Mouse (Mus musculus): ENCODE data around the gene Tjp1.

DNA sequence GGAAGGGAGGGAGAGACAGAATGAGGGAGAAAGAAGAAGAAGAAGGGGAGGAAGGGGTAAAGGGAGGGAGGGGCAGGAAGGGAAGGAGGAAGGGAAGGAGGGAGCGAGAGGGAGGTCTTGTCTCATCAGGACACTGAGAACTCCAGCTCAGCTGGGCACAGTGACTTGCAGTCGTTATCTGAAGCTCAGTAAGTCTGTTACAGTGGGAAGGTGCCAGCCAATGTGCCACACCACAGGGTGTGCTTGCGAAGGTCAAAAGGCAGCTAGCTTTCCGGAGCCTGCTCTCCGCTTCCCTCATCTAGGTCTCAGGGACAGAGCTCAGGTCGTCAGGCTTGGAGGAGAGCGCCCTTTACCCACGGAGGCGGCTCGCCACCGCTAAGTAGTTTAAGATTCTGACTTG, 61.4 kb downstream of the Tjp1 start:
- TF ChIP-seq CTCF (conservative IDR thresholded peaks at IDR 0.05; ENCODE audit: low read length) (no peak), NANOG (IDR thresholded peaks at IDR 0.05; ENCODE audit: borderline replicate concordance, low read length) (no peak), POU5F1 (IDR thresholded peaks at IDR 0.05; ENCODE audit: borderline replicate concordance, low read length) (no peak)
